Mouse (Mus musculus) embryonic facial prominence, embryonic 14.5 days (tissue): Measurements from ENCODE around the gene Mroh7. TPM values are rescaled to one million over a fixed set of nuclear protein-coding genes. Genes with fewer than 3 reads are reported as not detected.

Experiments used
- ATAC-seq: fragments of 200-750 bp; cut with Nextera tagmentation; 2 replicates; pipeline ENCODE4 v1.8.0; 2017; ENCODE audit warnings: low read depth, moderate number of reproducible peaks, moderate TSS enrichment
- DNase-seq: peaks from one replicate; pipeline ENCODE4 v3.0.0-alpha.2; 2015; ENCODE audit warnings: low spot score
- H3K27ac ChIP-seq: fragments of 300-500 bp; sonication (generic); replicated peaks from 2 replicates; pipeline ENCODE4 v1.5.1; 2014; ENCODE audit warnings: low read depth, mild to moderate bottlenecking, low read length, moderate library complexity
- H3K27me3 ChIP-seq: fragments of 300-500 bp; sonication (generic); replicated peaks from 2 replicates; pipeline ENCODE4 v1.6.1; 2014; ENCODE audit warnings: low read length; ENCODE audit not compliant: control insufficient read depth, insufficient read depth
- H3K36me3 ChIP-seq: fragments of 300-500 bp; sonication (generic); 2 replicates; pipeline ENCODE4 v1.6.1; 2014; ENCODE audit warnings: low read length, mixed read lengths; ENCODE audit not compliant: control insufficient read depth, insufficient read depth
- H3K4me1 ChIP-seq: fragments of 300-500 bp; sonication (generic); 2 replicates; pipeline ENCODE4 v1.6.1; 2014; ENCODE audit warnings: antibody characterized with exemption, low read length; ENCODE audit not compliant: control insufficient read depth, insufficient read depth
- H3K4me2 ChIP-seq: fragments of 300-500 bp; sonication (generic); 2 replicates; pipeline ENCODE4 v1.6.1; 2014; ENCODE audit warnings: low read depth, mild to moderate bottlenecking, low read length, moderate library complexity, mixed read lengths
- H3K4me3 ChIP-seq: fragments of 300-500 bp; sonication (generic); 2 replicates; pipeline ENCODE4 v1.5.1; 2014; ENCODE audit warnings: low read depth, mild to moderate bottlenecking, low read length
- H3K9ac ChIP-seq: fragments of 300-500 bp; sonication (generic); 2 replicates; pipeline ENCODE4 v1.6.1; 2014; ENCODE audit warnings: low read depth, mild to moderate bottlenecking, low read length, moderate library complexity, mixed read lengths
- H3K9me3 ChIP-seq: fragments of 300-500 bp; sonication (generic); 2 replicates; pipeline ENCODE4 v1.6.1; 2016; ENCODE audit warnings: low read length; ENCODE audit not compliant: control insufficient read depth
- WGBS: fragments of 180-500 bp; shearing (Covaris S2); extraction: QIAGEN DNeasy Blood & Tissue Kit; methylation state at CpG from one replicate; pipeline ENCODE4 v1.1.7; 2014; 5-methylcytosine and 5-hydroxymethylcytosine counted together
- polyA plus RNA-seq: library from polyadenylated mRNA; unstranded; fragments of >200 nt; fragmentation: Nextera tagmentation; extraction: Ambion mirVana; gene quantifications from 2 replicates; pipeline ENCODE4 v1.2.1, GENCODE M21; 2014

Mroh7 gene
- polyA plus RNA-seq, 1 experiment from 2014 or later: 0.24 TPM

DNA sequence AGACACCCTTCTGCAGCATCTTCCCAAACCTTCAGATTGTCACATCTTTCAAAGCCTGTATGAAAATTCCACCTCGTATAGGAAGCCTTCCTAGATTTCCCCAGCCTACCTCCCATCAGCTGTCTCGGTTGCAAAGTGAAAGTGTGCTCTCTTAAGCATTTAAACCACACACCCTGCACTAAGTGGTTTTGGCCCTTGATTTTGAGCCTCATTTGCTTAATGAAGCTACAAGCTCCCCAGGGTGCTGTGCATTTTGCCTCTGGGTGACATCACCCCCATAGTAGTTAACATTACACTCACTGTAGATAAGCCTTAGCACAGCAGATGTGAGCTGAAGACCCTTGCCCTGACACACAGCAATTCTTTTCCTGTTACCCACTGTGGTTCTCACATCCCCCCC is 49.8 kb downstream of the Mroh7 start:
- Histone ChIP-seq H3K4me3 (no peak overlapping the region), H3K4me2 (no peak overlapping the region), H3K36me3 (peaks cover 11% of the 10 kb centered on the region), H3K4me1 (peaks cover 6% of the 10 kb centered on the region; the same call in 1 of the 2 replicates), H3K27ac (no peak overlapping the region), H3K9ac (no peak overlapping the region), H3K9me3 (no peaks in the 10 kb centered on the region), H3K27me3 (no peaks in the 10 kb centered on the region)
- no peak for DNase-seq
- ATAC-seq: no peak
- WGBS: 54% methylated on average over 2 of the region's 2 CpGs

DNA sequence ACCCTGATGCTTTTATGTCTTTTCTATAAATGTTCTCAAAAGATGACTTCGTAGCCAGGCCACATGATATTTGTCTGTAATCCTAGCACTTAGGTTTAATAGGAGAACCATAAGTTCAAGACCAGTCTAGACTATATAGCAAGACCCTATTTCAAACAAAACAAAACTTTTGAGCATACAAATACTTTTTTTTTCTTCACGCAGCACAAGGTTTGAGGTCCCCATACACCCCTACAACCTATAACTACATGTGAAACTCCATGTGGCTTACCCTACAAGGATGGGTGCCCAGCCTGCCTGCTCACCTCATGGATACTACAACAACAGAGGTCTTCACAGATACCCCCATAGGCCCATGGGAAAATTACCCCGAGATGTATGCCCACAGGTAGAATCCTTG is 51.6 kb downstream of the Mroh7 start:
- H3K4me3 ChIP-seq: peak overlapping the region; percentile 86
- peak; percentile 8; the same call in 1 of the 2 replicates for ATAC-seq
- H3K4me1 ChIP-seq: peaks cover 6% of the 10 kb centered on the region; the same call in 1 of the 2 replicates
- H3K4me2 ChIP-seq: peak overlapping the region; percentile 90
- H3K9me3 ChIP-seq: no peaks in the 10 kb centered on the region
- no peaks in the 10 kb centered on the region for H3K27me3 ChIP-seq
- WGBS: 35% methylated on average over 3 of the region's 3 CpGs
- H3K36me3 ChIP-seq: peaks cover 29% of the 10 kb centered on the region
- H3K27ac ChIP-seq: no peak overlapping the region
- DNase-seq: no peak
- H3K9ac ChIP-seq: no peak overlapping the region

DNA sequence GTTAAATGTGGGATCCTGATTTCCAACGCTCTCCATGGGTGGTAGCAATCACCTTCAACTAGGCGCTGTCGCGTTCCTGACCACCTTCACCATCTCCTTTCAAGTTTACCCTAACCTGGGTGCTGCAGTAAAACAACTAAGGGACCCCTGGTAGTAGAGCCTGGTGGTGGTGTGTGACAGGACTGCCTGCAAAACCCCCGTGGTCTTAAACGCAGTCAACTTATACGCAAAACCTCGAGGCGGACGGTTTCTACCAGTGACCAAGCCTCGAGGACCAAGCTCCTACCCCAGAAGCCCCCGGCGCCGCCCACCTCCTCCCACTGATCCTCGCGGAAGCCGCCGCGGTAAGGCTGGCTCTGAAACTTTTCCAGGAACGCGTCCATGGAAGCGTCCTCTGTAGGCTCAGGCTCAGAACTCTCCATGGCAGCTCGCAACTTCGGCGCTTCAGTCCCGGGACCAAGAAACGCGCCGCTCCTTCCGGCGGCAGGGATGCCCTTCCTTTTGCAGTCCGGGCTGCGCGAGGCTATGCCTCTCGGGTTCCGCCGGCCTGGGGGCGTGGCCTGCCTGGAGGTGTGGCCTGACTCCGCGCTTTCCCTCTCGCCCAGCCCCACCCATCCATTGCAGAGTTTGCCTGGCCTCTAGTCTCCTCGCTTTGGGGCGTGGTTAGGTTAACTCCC is 52.1 kb downstream of the Mroh7 start, which contains the start of gene Ttc4:
Gene Ttc4 (minus strand): TSS at position 503 of the 677 bp plus-strand sequence.
- H3K27me3 ChIP-seq: no peaks in the 10 kb centered on the region
- no peaks in the 10 kb centered on the region for H3K9me3 ChIP-seq
- H3K9ac ChIP-seq: peak within 1 kb of the TSS; percentile 94
- peak within 1 kb of the TSS; percentile 71 for H3K27ac ChIP-seq
- ATAC-seq: peak; percentile 99
- WGBS: under 1% methylated on average over 31 of the region's 43 CpGs
- H3K4me1 ChIP-seq: peaks cover 6% of the 10 kb centered on the region; the same call in 1 of the 2 replicates
- peaks cover 34% of the 10 kb centered on the region for H3K36me3 ChIP-seq
- DNase-seq: peak; percentile 95
- H3K4me2 ChIP-seq: peak within 1 kb of the TSS; percentile 90
- H3K4me3 ChIP-seq: peak within 1 kb of the TSS; percentile 86

DNA sequence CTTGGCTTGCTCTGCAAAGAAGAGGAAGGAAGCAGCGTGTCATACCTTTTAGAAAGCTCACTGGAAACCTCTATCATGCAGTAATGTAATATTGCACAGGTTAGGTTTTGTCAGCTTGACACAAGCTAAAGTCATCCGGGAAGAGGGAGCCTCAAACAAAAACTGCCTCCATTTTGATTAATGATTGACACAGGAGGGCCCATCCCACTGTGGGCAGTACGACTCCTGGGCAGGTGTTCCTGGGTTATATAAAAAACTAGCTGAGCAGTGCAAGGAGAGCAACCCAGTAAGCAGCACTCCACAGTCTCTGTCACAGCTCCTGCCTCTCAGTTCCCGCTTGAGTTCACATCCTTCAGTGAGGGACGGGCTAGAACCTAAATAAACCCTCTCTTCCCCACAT is 54.0 kb downstream of the Mroh7 start:
- DNase-seq: no peak
- no peak for ATAC-seq
- Histone ChIP-seq H3K4me3 (no peak overlapping the region), H3K27ac (no peak overlapping the region), H3K4me1 (peaks cover 6% of the 10 kb centered on the region; the same call in 1 of the 2 replicates), H3K4me2 (no peak overlapping the region), H3K36me3 (peaks cover 51% of the 10 kb centered on the region), H3K27me3 (no peaks in the 10 kb centered on the region), H3K9ac (no peak overlapping the region), H3K9me3 (no peaks in the 10 kb centered on the region)
- WGBS: 90% methylated on average over 5 of the region's 5 CpGs

DNA sequence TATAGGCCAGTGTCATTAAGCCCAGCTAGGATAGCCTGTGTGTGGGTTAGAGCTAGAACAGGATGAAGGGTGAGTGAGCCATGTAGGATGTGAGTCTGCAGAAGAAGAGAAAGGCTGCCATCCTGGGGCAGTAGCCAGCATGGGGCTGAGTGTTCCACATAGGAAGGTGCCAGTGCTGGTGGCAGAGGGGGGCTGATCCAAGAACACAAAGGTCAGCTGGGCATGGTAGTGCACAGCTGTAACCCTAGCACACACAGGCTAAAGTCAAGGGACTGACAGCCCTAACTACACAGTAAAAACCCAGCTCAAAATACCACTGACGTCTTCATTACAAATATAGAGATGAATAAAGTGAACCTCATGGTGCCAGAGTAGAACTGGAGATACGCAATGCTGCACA is 64.2 kb downstream of the Mroh7 start:
- no peak overlapping the region for H3K4me2 ChIP-seq
- H3K9ac ChIP-seq: no peak overlapping the region
- H3K4me1 ChIP-seq: no peaks in the 10 kb centered on the region
- H3K4me3 ChIP-seq: no peak overlapping the region
- DNase-seq: no peak
- WGBS: 94% methylated on average over 2 of the region's 2 CpGs
- no peaks in the 10 kb centered on the region for H3K27me3 ChIP-seq
- ATAC-seq: no peak
- H3K36me3 ChIP-seq: peaks cover 100% of the 10 kb centered on the region
- H3K27ac ChIP-seq: no peak overlapping the region
- no peaks in the 10 kb centered on the region for H3K9me3 ChIP-seq

DNA sequence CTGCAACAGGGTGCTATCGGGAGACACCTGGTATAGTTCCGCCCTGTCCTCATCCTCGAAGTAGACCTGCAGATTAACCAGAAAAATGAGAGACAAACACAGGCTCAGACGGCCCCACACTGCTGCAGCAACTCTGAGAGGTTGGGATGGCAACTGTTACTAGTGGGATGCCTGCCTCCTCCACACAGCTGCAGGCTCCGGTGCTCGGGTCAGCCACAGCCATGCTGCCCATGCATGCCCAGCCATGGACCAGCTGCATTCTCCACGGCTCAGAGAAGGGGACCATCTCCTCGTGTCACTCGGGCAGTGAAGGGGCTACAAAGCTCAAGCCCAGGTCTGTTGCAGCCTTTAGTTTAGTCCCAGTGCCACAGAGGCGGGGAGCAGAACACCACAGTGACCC is 65.1 kb downstream of the Mroh7 start:
- Histone ChIP-seq H3K4me1 (no peaks in the 10 kb centered on the region), H3K27me3 (no peaks in the 10 kb centered on the region), H3K4me2 (no peak overlapping the region), H3K36me3 (peaks cover 98% of the 10 kb centered on the region), H3K9me3 (no peaks in the 10 kb centered on the region), H3K27ac (no peak overlapping the region), H3K4me3 (no peak overlapping the region), H3K9ac (no peak overlapping the region)
- ATAC-seq: no peak
- DNase-seq: no peak
- 95% methylated on average over 10 of the region's 10 CpGs for WGBS

DNA sequence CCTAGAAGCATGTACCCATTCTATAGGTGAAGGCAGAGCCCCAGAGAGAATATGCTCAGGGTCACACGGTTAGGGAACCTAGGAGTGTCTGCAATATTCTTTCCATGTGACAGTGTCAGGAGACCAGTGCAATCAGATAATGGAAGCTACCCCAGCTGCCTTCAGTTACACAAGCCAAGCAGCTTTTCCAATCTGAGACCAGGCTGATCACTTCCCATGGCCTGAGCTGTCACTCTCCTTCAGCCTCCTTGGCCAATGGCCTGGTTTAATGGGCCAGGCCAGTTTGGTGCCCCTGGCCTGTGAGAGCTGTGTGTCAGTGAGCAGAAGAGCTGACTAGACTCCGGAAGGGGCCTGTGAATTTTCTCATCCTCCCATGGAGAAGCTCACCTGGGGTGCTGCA is 65.5 kb downstream of the Mroh7 start:
- Histone ChIP-seq H3K4me3 (no peak overlapping the region), H3K27me3 (no peaks in the 10 kb centered on the region), H3K9me3 (no peaks in the 10 kb centered on the region), H3K9ac (no peak overlapping the region), H3K36me3 (peaks cover 98% of the 10 kb centered on the region), H3K4me2 (no peak overlapping the region), H3K4me1 (no peaks in the 10 kb centered on the region), H3K27ac (no peak overlapping the region)
- ATAC-seq (no peak), DNase-seq (no peak)
- WGBS: 98% methylated on average over 2 of the region's 2 CpGs

DNA sequence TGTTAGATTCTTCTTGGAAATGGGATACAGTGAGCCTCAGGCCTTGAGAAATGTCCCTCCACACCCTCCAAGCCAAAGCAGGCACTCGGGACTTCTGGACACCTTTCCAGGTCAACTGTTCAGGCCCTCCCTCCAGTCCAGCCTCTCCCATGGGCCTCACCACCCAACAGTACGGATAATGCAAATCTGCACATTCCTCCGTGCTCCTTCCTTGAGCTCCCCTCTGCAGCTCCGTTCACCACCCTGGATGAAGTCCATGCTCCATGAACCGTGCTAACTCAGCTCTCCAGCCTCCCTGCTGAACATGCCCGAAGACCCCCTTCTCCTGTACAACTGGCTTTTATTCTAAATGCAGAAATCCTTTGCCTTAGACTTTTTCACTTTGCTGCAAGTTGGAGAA is 66.0 kb downstream of the Mroh7 start:
- DNase-seq (no peak), ATAC-seq (no peak)
- H3K4me3 ChIP-seq: no peak overlapping the region
- 92% methylated on average over 6 of the region's 6 CpGs for WGBS
- no peak overlapping the region for H3K9ac ChIP-seq
- H3K4me1 ChIP-seq: no peaks in the 10 kb centered on the region
- H3K36me3 ChIP-seq: peaks cover 98% of the 10 kb centered on the region
- no peak overlapping the region for H3K27ac ChIP-seq
- no peak overlapping the region for H3K4me2 ChIP-seq
- H3K9me3 ChIP-seq: no peaks in the 10 kb centered on the region
- no peaks in the 10 kb centered on the region for H3K27me3 ChIP-seq

DNA sequence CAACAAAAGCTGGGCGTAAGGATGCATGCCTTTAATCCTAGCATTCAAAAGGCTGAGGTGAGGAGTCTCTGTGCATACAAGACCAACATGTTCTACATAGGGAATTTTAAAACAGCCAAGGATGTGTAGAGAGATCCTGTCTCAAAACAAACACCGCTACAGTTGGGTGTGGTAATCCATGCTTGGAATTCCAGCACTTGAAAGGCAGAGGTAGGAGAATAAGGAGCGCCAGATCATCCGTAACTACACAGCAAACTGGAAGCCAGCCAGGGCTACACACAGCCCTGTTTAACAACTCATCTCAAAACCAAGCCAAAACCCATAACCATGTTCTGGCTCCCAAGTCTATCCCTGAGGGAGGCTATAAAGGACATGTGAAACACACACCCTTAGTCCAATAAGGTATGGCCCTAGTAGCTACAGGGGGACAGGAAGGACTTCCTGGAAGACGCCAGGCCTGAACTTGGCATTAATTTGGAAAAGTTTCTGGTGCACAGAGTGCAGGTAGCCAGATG is 66.7 kb downstream of the Mroh7 start:
- Histone ChIP-seq H3K4me3 (no peak overlapping the region), H3K27me3 (no peaks in the 10 kb centered on the region), H3K36me3 (peaks cover 95% of the 10 kb centered on the region), H3K9ac (no peak overlapping the region), H3K4me2 (no peak overlapping the region), H3K27ac (no peak overlapping the region), H3K4me1 (no peaks in the 10 kb centered on the region), H3K9me3 (no peaks in the 10 kb centered on the region)
- WGBS: 92% methylated on average over 5 of the region's 5 CpGs
- no peak for ATAC-seq
- no peak for DNase-seq
